ENCODE assay signal across 9 mouse cellular contexts in the genomic region with DNA sequence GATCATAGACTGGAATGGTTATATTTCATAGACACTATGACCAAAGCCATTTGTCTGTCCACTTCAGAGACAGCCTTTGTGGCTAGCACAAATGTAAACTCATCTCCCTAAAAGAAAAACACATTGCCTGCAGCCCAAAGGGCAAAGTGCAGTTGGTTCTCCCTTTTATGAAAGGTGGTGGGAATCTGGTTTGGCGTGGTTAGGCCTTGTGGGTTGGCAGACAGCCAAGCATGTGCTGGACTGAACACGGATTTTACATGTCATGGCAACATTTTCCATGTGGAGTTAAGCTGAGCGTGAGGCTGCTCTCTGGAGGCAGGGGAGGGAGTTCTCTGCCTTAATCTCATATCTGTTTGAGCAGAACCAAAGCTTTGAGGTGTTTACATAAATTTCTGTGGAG.
DNase-seq lines count a peak whose midpoint lies in the region; ATAC-seq and TF ChIP-seq lines count a peak whose summit lies in the region.
"Had no signal": no experiment of that assay in that cellular context is flagged by ENCODE, and none has a peak within 500 bp of the region (broad histone marks: within the 10 kb centered on the region; RNA-seq: fewer than 3 reads in every experiment).

No protein-coding gene starts in this region.

- H3K4me3 ChIP-seq in hindbrain, postnatal 0 days (ENCODE audit: low read length) = no peak overlapping the region
- no peak overlapping the region for H3K4me3 ChIP-seq in hindbrain, embryonic 16.5 days (ENCODE audit: low read length)
- no peak overlapping the region for H3K4me3 ChIP-seq in embryonic facial prominence, embryonic 15.5 days (replicated peaks)

- H3K9ac ChIP-seq in hindbrain, postnatal 0 days (replicated peaks; ENCODE audit: low read length) = no peak overlapping the region
- no peak overlapping the region for H3K9ac ChIP-seq in hindbrain, embryonic 16.5 days (ENCODE audit: low read depth, low read length)
- no peak overlapping the region for H3K9ac ChIP-seq in embryonic facial prominence, embryonic 15.5 days

- no peak overlapping the region for H3K27ac ChIP-seq in hindbrain, postnatal 0 days
- no peak overlapping the region for H3K27ac ChIP-seq in hindbrain, embryonic 16.5 days (ENCODE audit: low read depth, low read length)
- H3K27ac ChIP-seq in embryonic facial prominence, embryonic 15.5 days (replicated peaks) = peak overlapping the region; percentile 56

- no peaks in the 10 kb centered on the region for H3K27me3 ChIP-seq in hindbrain, postnatal 0 days (ENCODE audit: insufficient read depth, low read length)
- H3K27me3 ChIP-seq in hindbrain, embryonic 16.5 days (replicated peaks; ENCODE audit: control insufficient read depth, insufficient read depth, low read length) = no peaks in the 10 kb centered on the region
- H3K27me3 ChIP-seq in embryonic facial prominence, embryonic 15.5 days = no peaks in the 10 kb centered on the region
- H3K27me3 ChIP-seq: Patski had no signal

- TF ChIP-seq CTCF in hindbrain, postnatal 0 days (IDR thresholded peaks at IDR 0.05; ENCODE audit: low read depth) = no peak

- no peaks in the 10 kb centered on the region for H3K9me3 ChIP-seq in hindbrain, postnatal 0 days (ENCODE audit: low read length)
- H3K9me3 ChIP-seq in hindbrain, embryonic 16.5 days (ENCODE audit: control insufficient read depth, low read length) = no peaks in the 10 kb centered on the region
- no peaks in the 10 kb centered on the region for H3K9me3 ChIP-seq in embryonic facial prominence, embryonic 15.5 days (replicated peaks)

- DNase-seq in hindbrain, postnatal 0 days (ENCODE audit: low spot score) = peak; percentile 37
- peak; percentile 60 for DNase-seq in kidney, postnatal 14 days
- peak; percentile 34 for DNase-seq in ovary, postnatal 14 days (ENCODE audit: low spot score)
- DNase-seq in layer of hippocampus, adult 9-11 months = no peak
- no peak for DNase-seq in Muller cell, postnatal 12 days (ENCODE audit: inconsistent ontology term)

- no peak overlapping the region for H3K4me2 ChIP-seq in hindbrain, postnatal 0 days (ENCODE audit: low read depth, low read length)
- no peak overlapping the region for H3K4me2 ChIP-seq in hindbrain, embryonic 16.5 days (ENCODE audit: low read length)
- H3K4me2 ChIP-seq in embryonic facial prominence, embryonic 15.5 days (replicated peaks) = no peak overlapping the region

- H3K4me1 ChIP-seq in hindbrain, postnatal 0 days (ENCODE audit: insufficient read depth, low read length) = 0 out of 2 replicates have a peak, but pooled peaks cover 3% of the 10 kb centered on the region
- H3K4me1 ChIP-seq in hindbrain, embryonic 16.5 days (ENCODE audit: control insufficient read depth, insufficient read depth, low read depth, low read length) = no peaks in the 10 kb centered on the region
- peaks cover 17% of the 10 kb centered on the region; the same call in 1 of the 2 replicates for H3K4me1 ChIP-seq in embryonic facial prominence, embryonic 15.5 days

- 38% methylated on average over 3 of the region's 3 CpGs for WGBS in hindbrain, postnatal 0 days
- 37% methylated on average over 3 of the region's 3 CpGs for WGBS in hindbrain, embryonic 16.5 days
- 7% methylated on average over 3 of the region's 3 CpGs for WGBS in embryonic facial prominence, embryonic 15.5 days

- ATAC-seq in hindbrain, postnatal 0 days = no peak
- ATAC-seq in hindbrain, embryonic 16.5 days = no peak
- ATAC-seq in embryonic facial prominence, embryonic 15.5 days (ENCODE audit: insufficient number of reproducible peaks, low FRiP score, low TSS enrichment, low read depth) = peak; percentile 52; the same call in 1 of the 2 replicates
- no peak for ATAC-seq in CD4-positive, CD25-positive, alpha-beta regulatory T cell, adult 4 months
- ATAC-seq: Patski had no signal

- H3K36me3 ChIP-seq in hindbrain, postnatal 0 days (ENCODE audit: insufficient read depth, low read length) = no peaks in the 10 kb centered on the region
- H3K36me3 ChIP-seq in hindbrain, embryonic 16.5 days (ENCODE audit: control insufficient read depth, insufficient read depth, low read length) = no peaks in the 10 kb centered on the region
- H3K36me3 ChIP-seq in embryonic facial prominence, embryonic 15.5 days = no peaks in the 10 kb centered on the region

Comparison
In these comparisons a context has a peak if more than half of its experiments do, and no peak if none do; other contexts are left out.
1. DNase-seq: peak in hindbrain, postnatal 0 days (single experiment), kidney, postnatal 14 days (single experiment) and ovary, postnatal 14 days (single experiment); none in layer of hippocampus, adult 9-11 months (single experiment) and Muller cell, postnatal 12 days (single experiment).